Mouse (Mus musculus) kidney, postnatal 25 days (tissue): ENCODE measurements around the gene Hcfc1.
A peak's percentile ranks its signal among the peaks of the same experiment; 100 is the strongest.

Experiments
- DNase-seq, 2 experiments: peaks; one replicate each; pipeline ENCODE4 v3.0.0; 2021; ENCODE audit warnings: mixed read lengths in 2 of 2

The Hcfc1 gene

GRCm38 (mm10) chrX:73941860-73942259 is 24.3 kb downstream of the Hcfc1 start:
- DNase-seq, result no peak

GRCm38 (mm10) chrX:73931871-73932270 is 34.3 kb downstream of the Hcfc1 start:
- no peak for DNase-seq

- DNase-seq, result peak; percentile 83 to 91
Observed at GRCm38 (mm10) chrX:73930402-73931062, 35.6 kb downstream of the Hcfc1 start, which contains the start of gene Renbp. Renbp (minus strand) TSS chrX:73930850.

- no peak for DNase-seq
Observed at GRCm38 (mm10) chrX:73922550-73922882, 43.6 kb downstream of the Hcfc1 start.

- DNase-seq, result peak; percentile 91 to 94
Observed at GRCm38 (mm10) chrX:73921823-73922549, 44.2 kb downstream of the Hcfc1 start, which contains the start of the genes Arhgap4 and Naa10. Arhgap4 (minus strand) TSS chrX:73921870. Naa10 (minus strand) TSS chrX:73921944.

GRCm38 (mm10) chrX:73921285-73921822 is 44.8 kb downstream of the Hcfc1 start:
- DNase-seq, result no peak

GRCm38 (mm10) chrX:73918631-73919030 is 47.5 kb downstream of the Hcfc1 start:
- DNase-seq, result no peak

- DNase-seq, result no peak
Observed at GRCm38 (mm10) chrX:73916945-73917344, 49.2 kb downstream of the Hcfc1 start.

- peak; percentile 95 to 97 for DNase-seq
Observed at GRCm38 (mm10) chrX:73914827-73915703, 51.1 kb downstream of the Hcfc1 start.

- DNase-seq, result no peak
Observed at GRCm38 (mm10) chrX:73911588-73911987, 54.6 kb downstream of the Hcfc1 start.

- peak in 1 of 2 experiments; percentile 48 for DNase-seq
Observed at GRCm38 (mm10) chrX:73911156-73911555, 55.0 kb downstream of the Hcfc1 start.

GRCm38 (mm10) chrX:73910451-73910850 is 55.7 kb downstream of the Hcfc1 start:
- no peak for DNase-seq

GRCm38 (mm10) chrX:73910049-73910448 is 56.1 kb downstream of the Hcfc1 start:
- DNase-seq, result no peak

GRCm38 (mm10) chrX:73897959-73898358 is 68.2 kb downstream of the Hcfc1 start:
- no peak for DNase-seq

GRCm38 (mm10) chrX:73895719-73896118 is 70.4 kb downstream of the Hcfc1 start, which contains the start of gene L1cam:
L1cam (minus strand) TSS chrX:73896105.
- DNase-seq, result peak; percentile 56 to 78

- no peak for DNase-seq
Observed at GRCm38 (mm10) chrX:73892833-73893232, 73.3 kb downstream of the Hcfc1 start.
